Mouse (Mus musculus) retina, embryonic 14.5 days (tissue): ENCODE measurements around the gene Slc22a16.
A peak's percentile ranks its signal among the peaks of the same experiment; 100 is the strongest.
"Not testable (repeated sequence)": the region's sequence is repeated elsewhere in the genome, so short reads cannot be mapped to it uniquely, and the experiment has no call there.

Experiments used
- DNase-seq: peaks from one replicate; pipeline ENCODE4 v3.0.0-alpha.2; 2015; ENCODE audit warnings: low spot score

The Slc22a16 gene

GRCm38 (mm10) chr10:40570036-40570435, at the start of gene Slc22a16:
TSS of gene Slc22a16 (plus strand) at chr10:40570336.
- DNase-seq = no peak

- no peak for DNase-seq
These were observed 48.6 kb upstream of the Slc22a16 start for GRCm38 (mm10) chr10:40521579-40521978.

GRCm38 (mm10) chr10:40523312-40523975, 46.7 kb upstream of the Slc22a16 start:
- no peak for DNase-seq

GRCm38 (mm10) chr10:40524032-40524806, 45.9 kb upstream of the Slc22a16 start:
- DNase-seq = no peak

GRCm38 (mm10) chr10:40524991-40525390, 45.1 kb upstream of the Slc22a16 start:
- peak; percentile 86 for DNase-seq

- DNase-seq = no peak
These were observed 44.5 kb upstream of the Slc22a16 start for GRCm38 (mm10) chr10:40525616-40526155.

GRCm38 (mm10) chr10:40526301-40526761, 43.8 kb upstream of the Slc22a16 start:
- DNase-seq = no peak

GRCm38 (mm10) chr10:40526986-40527385, 43.1 kb upstream of the Slc22a16 start:
- DNase-seq = no peak

GRCm38 (mm10) chr10:40527573-40527972, 42.6 kb upstream of the Slc22a16 start:
- DNase-seq = no peak

GRCm38 (mm10) chr10:40528668-40529067, 41.5 kb upstream of the Slc22a16 start:
- no peak for DNase-seq

GRCm38 (mm10) chr10:40529617-40530016, 40.5 kb upstream of the Slc22a16 start:
- peak; percentile 47 for DNase-seq

- DNase-seq = no peak
These were observed 39.5 kb upstream of the Slc22a16 start for GRCm38 (mm10) chr10:40530661-40531060.

GRCm38 (mm10) chr10:40532586-40532985, 37.5 kb upstream of the Slc22a16 start:
- DNase-seq = not testable (repeated sequence)

- DNase-seq = no peak
These were observed 28.8 kb upstream of the Slc22a16 start for GRCm38 (mm10) chr10:40541351-40541750.

- no peak for DNase-seq
These were observed 20.8 kb upstream of the Slc22a16 start for GRCm38 (mm10) chr10:40549317-40549716.

GRCm38 (mm10) chr10:40551801-40552200, 18.3 kb upstream of the Slc22a16 start:
- DNase-seq = no peak

GRCm38 (mm10) chr10:40565695-40566094, 4.4 kb upstream of the Slc22a16 start:
- DNase-seq = not testable (repeated sequence)

- no peak for DNase-seq
These were observed 5.9 kb downstream of the Slc22a16 start for GRCm38 (mm10) chr10:40575912-40576634.

- peak; percentile 34 for DNase-seq
These were observed 13.6 kb downstream of the Slc22a16 start for GRCm38 (mm10) chr10:40583584-40584255.

GRCm38 (mm10) chr10:40592186-40592585, 22.1 kb downstream of the Slc22a16 start:
- DNase-seq = no peak

- no peak for DNase-seq
These were observed 27.0 kb downstream of the Slc22a16 start for GRCm38 (mm10) chr10:40597177-40597576.
